Mouse (Mus musculus): ENCODE measurements around the gene Fam217a. TPM values are rescaled to one million over a fixed set of nuclear protein-coding genes. Genes with fewer than 3 reads are reported as not detected.
"Not testable (repeated sequence)": the region's sequence is repeated elsewhere in the genome, so short reads cannot be mapped to it uniquely, and the experiment has no call there.

Gene Fam217a
- polyA plus RNA-seq (2014; fragmentation: Nextera tagmentation; extraction: Ambion mirVana), result 2.4 and 2.7 TPM in 2 replicates

GRCm38 (mm10) chr13:34924210-34924609 is at the start of gene Fam217a, which contains the start of gene 4933417A18Rik:
Gene Fam217a, minus strand, starts transcription at chr13:34924310.
Gene 4933417A18Rik, plus strand, starts transcription at chr13:34924409.
- no peak within 1 kb of the TSS for H3K4me2 ChIP-seq
- no peak for ATAC-seq (replicated peaks; ENCODE audit: insufficient number of reproducible peaks, low FRiP score, low TSS enrichment)
- no peaks in the 10 kb centered on the region for H3K4me1 ChIP-seq (ENCODE audit: control insufficient read depth, insufficient read depth, low read length)
- H3K27me3 ChIP-seq (ENCODE audit: control insufficient read depth, insufficient read depth, low read length), result no peaks in the 10 kb centered on the region
- no peaks in the 10 kb centered on the region for H3K9me3 ChIP-seq (replicated peaks; ENCODE audit: control insufficient read depth, low read length)
- no peaks in the 10 kb centered on the region for H3K36me3 ChIP-seq (ENCODE audit: control insufficient read depth, insufficient read depth, low read length)
- no peak within 1 kb of the TSS for H3K27ac ChIP-seq (ENCODE audit: low read depth, low read length)
- no peak within 1 kb of the TSS for H3K9ac ChIP-seq (ENCODE audit: low read depth, low read length)
- 79% methylated on average over 4 of the region's 4 CpGs for WGBS (ENCODE audit: insufficient replicate concordance)
- no peak within 1 kb of the TSS for H3K4me3 ChIP-seq (ENCODE audit: low read depth, low read length)

- Histone ChIP-seq H3K27me3 (ENCODE audit: control insufficient read depth, insufficient read depth, low read length) (no peaks in the 10 kb centered on the region), H3K27ac (ENCODE audit: low read depth, low read length) (no peak overlapping the region), H3K9me3 (replicated peaks; ENCODE audit: control insufficient read depth, low read length) (no peaks in the 10 kb centered on the region), H3K9ac (ENCODE audit: low read depth, low read length) (no peak overlapping the region), H3K4me2 (no peak overlapping the region), H3K4me3 (ENCODE audit: low read depth, low read length) (no peak overlapping the region), H3K36me3 (ENCODE audit: control insufficient read depth, insufficient read depth, low read length) (no peaks in the 10 kb centered on the region; the same call in 1 of the 2 replicates), H3K4me1 (ENCODE audit: control insufficient read depth, insufficient read depth, low read length) (no peaks in the 10 kb centered on the region)
- 50% methylated on average over 1 of the region's 1 CpGs for WGBS (ENCODE audit: insufficient replicate concordance)
- no peak for ATAC-seq (replicated peaks; ENCODE audit: insufficient number of reproducible peaks, low FRiP score, low TSS enrichment)
These were observed 49.7 kb upstream of the Fam217a start for GRCm38 (mm10) chr13:34973770-34974169.

- Histone ChIP-seq H3K27ac (ENCODE audit: low read depth, low read length) (no peak overlapping the region), H3K4me3 (ENCODE audit: low read depth, low read length) (no peak overlapping the region), H3K4me1 (ENCODE audit: control insufficient read depth, insufficient read depth, low read length) (no peaks in the 10 kb centered on the region), H3K27me3 (ENCODE audit: control insufficient read depth, insufficient read depth, low read length) (no peaks in the 10 kb centered on the region), H3K36me3 (ENCODE audit: control insufficient read depth, insufficient read depth, low read length) (no peaks in the 10 kb centered on the region; the same call in 1 of the 2 replicates), H3K9ac (ENCODE audit: low read depth, low read length) (no peak overlapping the region), H3K9me3 (replicated peaks; ENCODE audit: control insufficient read depth, low read length) (no peaks in the 10 kb centered on the region), H3K4me2 (no peak overlapping the region)
- WGBS (ENCODE audit: insufficient replicate concordance), result 10% methylated on average over 1 of the region's 1 CpGs
- ATAC-seq (replicated peaks; ENCODE audit: insufficient number of reproducible peaks, low FRiP score, low TSS enrichment), result no peak
These were observed 49.0 kb upstream of the Fam217a start for GRCm38 (mm10) chr13:34973149-34973548.

GRCm38 (mm10) chr13:34972456-34972855 is 48.3 kb upstream of the Fam217a start:
- not testable (repeated sequence) for ATAC-seq (replicated peaks; ENCODE audit: insufficient number of reproducible peaks, low FRiP score, low TSS enrichment); H3K9ac ChIP-seq (ENCODE audit: low read depth, low read length); H3K27ac ChIP-seq (ENCODE audit: low read depth, low read length); H3K36me3 ChIP-seq (ENCODE audit: control insufficient read depth, insufficient read depth, low read length); H3K27me3 ChIP-seq (ENCODE audit: control insufficient read depth, insufficient read depth, low read length); H3K9me3 ChIP-seq (replicated peaks; ENCODE audit: control insufficient read depth, low read length); H3K4me1 ChIP-seq (ENCODE audit: control insufficient read depth, insufficient read depth, low read length); H3K4me2 ChIP-seq; H3K4me3 ChIP-seq (ENCODE audit: low read depth, low read length)

GRCm38 (mm10) chr13:34965647-34966046 is 41.5 kb upstream of the Fam217a start:
- H3K4me1 ChIP-seq (ENCODE audit: control insufficient read depth, insufficient read depth, low read length); H3K4me3 ChIP-seq (ENCODE audit: low read depth, low read length); H3K9me3 ChIP-seq (replicated peaks; ENCODE audit: control insufficient read depth, low read length); ATAC-seq (replicated peaks; ENCODE audit: insufficient number of reproducible peaks, low FRiP score, low TSS enrichment); H3K27ac ChIP-seq (ENCODE audit: low read depth, low read length); H3K36me3 ChIP-seq (ENCODE audit: control insufficient read depth, insufficient read depth, low read length); H3K4me2 ChIP-seq; H3K9ac ChIP-seq (ENCODE audit: low read depth, low read length): not testable (repeated sequence)
- H3K27me3 ChIP-seq (ENCODE audit: control insufficient read depth, insufficient read depth, low read length), result peaks cover 15% of the 10 kb centered on the region
- 71% methylated on average over 9 of the region's 9 CpGs for WGBS (ENCODE audit: insufficient replicate concordance)

- Histone ChIP-seq H3K4me2 (peak overlapping the region; percentile 91), H3K9me3 (replicated peaks; ENCODE audit: control insufficient read depth, low read length) (no peaks in the 10 kb centered on the region), H3K9ac (ENCODE audit: low read depth, low read length) (no peak overlapping the region), H3K4me3 (ENCODE audit: low read depth, low read length) (peak overlapping the region; percentile 54; the same call in 1 of the 2 replicates), H3K4me1 (ENCODE audit: control insufficient read depth, insufficient read depth, low read length) (0 out of 2 replicates have a peak, but pooled peaks cover 3% of the 10 kb centered on the region), H3K27ac (ENCODE audit: low read depth, low read length) (no peak overlapping the region), H3K36me3 (ENCODE audit: control insufficient read depth, insufficient read depth, low read length) (no peaks in the 10 kb centered on the region), H3K27me3 (ENCODE audit: control insufficient read depth, insufficient read depth, low read length) (peaks cover 15% of the 10 kb centered on the region)
- WGBS (ENCODE audit: insufficient replicate concordance), result 7% methylated on average over 5 of the region's 5 CpGs
- ATAC-seq (replicated peaks; ENCODE audit: insufficient number of reproducible peaks, low FRiP score, low TSS enrichment), result no peak
These were observed 40.8 kb upstream of the Fam217a start for GRCm38 (mm10) chr13:34964866-34965265.

- peak overlapping the region; percentile 54 for H3K4me3 ChIP-seq (ENCODE audit: low read depth, low read length)
- 4% methylated on average over 14 of the region's 14 CpGs for WGBS (ENCODE audit: insufficient replicate concordance)
- H3K4me1 ChIP-seq (ENCODE audit: control insufficient read depth, insufficient read depth, low read length), result 0 out of 2 replicates have a peak, but pooled peaks cover 3% of the 10 kb centered on the region
- no peak overlapping the region for H3K9ac ChIP-seq (ENCODE audit: low read depth, low read length)
- H3K4me2 ChIP-seq, result peak overlapping the region; percentile 91
- H3K27me3 ChIP-seq (ENCODE audit: control insufficient read depth, insufficient read depth, low read length), result peaks cover 15% of the 10 kb centered on the region
- H3K9me3 ChIP-seq (replicated peaks; ENCODE audit: control insufficient read depth, low read length), result no peaks in the 10 kb centered on the region
- no peak for ATAC-seq (replicated peaks; ENCODE audit: insufficient number of reproducible peaks, low FRiP score, low TSS enrichment)
- no peaks in the 10 kb centered on the region for H3K36me3 ChIP-seq (ENCODE audit: control insufficient read depth, insufficient read depth, low read length)
- H3K27ac ChIP-seq (ENCODE audit: low read depth, low read length), result no peak overlapping the region
These were observed 40.3 kb upstream of the Fam217a start for GRCm38 (mm10) chr13:34964419-34964818.

GRCm38 (mm10) chr13:34963511-34964397 is 39.6 kb upstream of the Fam217a start, which contains the start of gene Eci3:
Gene Eci3, minus strand, starts transcription at chr13:34963810.
- WGBS (ENCODE audit: insufficient replicate concordance), result 2% methylated on average over 32 of the region's 32 CpGs
- ATAC-seq (replicated peaks; ENCODE audit: insufficient number of reproducible peaks, low FRiP score, low TSS enrichment), result no peak; the same call in 1 of the 2 replicates
- H3K9ac ChIP-seq (ENCODE audit: low read depth, low read length), result peak within 1 kb of the TSS; percentile 58; the same call in 1 of the 2 replicates
- peak within 1 kb of the TSS; percentile 54 for H3K4me3 ChIP-seq (ENCODE audit: low read depth, low read length)
- H3K27me3 ChIP-seq (ENCODE audit: control insufficient read depth, insufficient read depth, low read length), result peaks cover 15% of the 10 kb centered on the region
- H3K36me3 ChIP-seq (ENCODE audit: control insufficient read depth, insufficient read depth, low read length), result no peaks in the 10 kb centered on the region
- H3K27ac ChIP-seq (ENCODE audit: low read depth, low read length), result no peak within 1 kb of the TSS
- H3K4me1 ChIP-seq (ENCODE audit: control insufficient read depth, insufficient read depth, low read length), result 0 out of 2 replicates have a peak, but pooled peaks cover 3% of the 10 kb centered on the region
- no peaks in the 10 kb centered on the region for H3K9me3 ChIP-seq (replicated peaks; ENCODE audit: control insufficient read depth, low read length)
- peak within 1 kb of the TSS; percentile 91 for H3K4me2 ChIP-seq

All from heart, embryonic 11.5 days (tissue).